Mouse (Mus musculus) bone marrow macrophage, adult 2 months (primary cell): ENCODE measurements at regions not wholly inside any gene's neighbourhood (a gene's known extent, or its start where the extent isn't known, plus 50 kb on each side); places are given as distances from the start of the nearest gene placed in this dataset.

Experiments
- CTCF ChIP-seq: IDR thresholded peaks from 2 replicates; pipeline ENCODE4 v1.5.1; 2012; ENCODE audit warnings: low read depth, mild to moderate bottlenecking, low read length, moderate library complexity
- POLR2A ChIP-seq: IDR thresholded peaks from 2 replicates; pipeline ENCODE4 v1.6.1; 2012; ENCODE audit warnings: mild to moderate bottlenecking, low read depth, low read length, borderline replicate concordance

GRCm38 (mm10) chr5:43042585-43042984, 190.4 kb upstream of the Cpeb2 start:
- TF ChIP-seq POLR2A (no peak), CTCF (no peak)
